Mouse (Mus musculus) gastrocnemius, postnatal 36 days (tissue): ENCODE results near the gene Mgat2. TPM values are rescaled to one million over a fixed set of nuclear protein-coding genes. Genes with fewer than 3 reads are reported as not detected.
A peak's percentile ranks its signal among the peaks of the same experiment; 100 is the strongest.
"Not testable (repeated sequence)": the region's sequence is repeated elsewhere in the genome, so short reads cannot be mapped to it uniquely, and the experiment has no call there.

Experiments used
- DNase-seq, 2 experiments: peaks; one replicate each; pipeline ENCODE4 v3.0.0; 2022
- intact Hi-C: fragments of 180-260 bp; cut with DNase I; formaldehyde crosslinking; loops from one replicate; pipeline ENCODE4 v1.15.1; 2025
- long read RNA-seq, 2 experiments: library from polyadenylated mRNA; stranded (forward); transcript quantifications; one replicate each; pipeline ENCODE4 v2.0.0; 2021
- total RNA-seq, 2 experiments: library from RNA; stranded (reverse); gene quantifications; 2 replicates each; pipeline ENCODE4 v1.2.3; 2021

The Mgat2 gene
- 1 to 10 TPM; 6.5 to 7.7 TPM for total RNA-seq
- long read RNA-seq, experiment 1, transcript Mgat2-201 (1 exons, 2,614 nt) = major isoform, 14 of 14 reads
- long read RNA-seq, experiment 1, partial matches to known transcripts = 0 of 14 reads
- long read RNA-seq, experiment 1, other reads (novel, unspliced or antisense) = 0 of 14 reads
- long read RNA-seq, experiment 2, transcript Mgat2-201 (1 exons, 2,614 nt) = major isoform, 23 of 23 reads
- long read RNA-seq, experiment 2, partial matches to known transcripts = 0 of 23 reads
- long read RNA-seq, experiment 2, other reads (novel, unspliced or antisense) = 0 of 23 reads

- intact Hi-C loops = no loop called here
These were observed at the start of gene Mgat2, which contains the start of gene Rpl36al for GRCm38 (mm10) chr12:69183583-69184308. TSS of gene Mgat2 (plus strand) at chr12:69184157. TSS of gene Rpl36al (minus strand) at chr12:69184083.

GRCm38 (mm10) chr12:69139201-69139600, 44.8 kb upstream of the Mgat2 start:
- DNase-seq = no peak
- intact Hi-C loops = no loop called here

More at GRCm38 (mm10) chr12:69183583-69184308, at the start of gene Mgat2, which contains the start of gene Rpl36al:
- peak; percentile 98 to 99 for DNase-seq

- intact Hi-C loops = no loop called here
- DNase-seq = no peak
These were observed 44.1 kb upstream of the Mgat2 start for GRCm38 (mm10) chr12:69139841-69140240.

- DNase-seq = no peak
- intact Hi-C loops = no loop called here
These were observed 40.5 kb upstream of the Mgat2 start for GRCm38 (mm10) chr12:69143460-69143859.

- DNase-seq = no peak
- intact Hi-C loops = no loop called here
These were observed 36.7 kb upstream of the Mgat2 start for GRCm38 (mm10) chr12:69147166-69147735.

GRCm38 (mm10) chr12:69150049-69150448, 33.9 kb upstream of the Mgat2 start:
- intact Hi-C loops = no loop called here
- DNase-seq = no peak

GRCm38 (mm10) chr12:69155923-69156322, 28.0 kb upstream of the Mgat2 start:
- intact Hi-C loops = no loop called here
- DNase-seq = no peak

GRCm38 (mm10) chr12:69156436-69156835, 27.5 kb upstream of the Mgat2 start:
- intact Hi-C loops = no loop called here
- DNase-seq = no peak

- DNase-seq = no peak
- intact Hi-C loops = no loop called here
These were observed 26.9 kb upstream of the Mgat2 start for GRCm38 (mm10) chr12:69157107-69157506.

GRCm38 (mm10) chr12:69158366-69158764, 25.6 kb upstream of the Mgat2 start:
- intact Hi-C loops = no loop called here

GRCm38 (mm10) chr12:69158765-69159577, 25.0 kb upstream of the Mgat2 start, which contains the start of gene Rps29:
TSS of gene Rps29 (minus strand) at chr12:69159186.
- intact Hi-C loops = not testable (repeated sequence)
- DNase-seq = peak; percentile 93 to 96

More at GRCm38 (mm10) chr12:69158366-69158764, 25.6 kb upstream of the Mgat2 start:
- no peak for DNase-seq

- intact Hi-C loops = no loop called here
- no peak for DNase-seq
These were observed 24.4 kb upstream of the Mgat2 start for GRCm38 (mm10) chr12:69159578-69159940.

- DNase-seq, intact Hi-C loops: not testable (repeated sequence)
These were observed 23.3 kb upstream of the Mgat2 start for GRCm38 (mm10) chr12:69160677-69161076.

GRCm38 (mm10) chr12:69163586-69163985, 20.4 kb upstream of the Mgat2 start:
- intact Hi-C loops, DNase-seq: not testable (repeated sequence)

GRCm38 (mm10) chr12:69164904-69165303, 19.1 kb upstream of the Mgat2 start:
- intact Hi-C loops = no loop called here
- no peak for DNase-seq

GRCm38 (mm10) chr12:69166861-69167581, 16.9 kb upstream of the Mgat2 start:
- intact Hi-C loops, DNase-seq: not testable (repeated sequence)

GRCm38 (mm10) chr12:69167656-69168460, 16.1 kb upstream of the Mgat2 start:
- intact Hi-C loops = no loop called here
- DNase-seq = no peak

- peak; percentile 77 to 92 for DNase-seq
- intact Hi-C loops = no loop called here
These were observed 15.4 kb upstream of the Mgat2 start, which contains the start of gene Lrr1 for GRCm38 (mm10) chr12:69168461-69169106. TSS of gene Lrr1 (plus strand) at chr12:69168814.
